Mouse (Mus musculus) right cerebral cortex, postnatal 10 days (tissue): Measurements from ENCODE around the gene Bcl11a.

Experiments
- DNase-seq, 2 experiments: peaks; one replicate each; pipeline ENCODE4 v3.0.0; 2021; ENCODE audit warnings: low spot score in 2 of 2

Gene Bcl11a

DNA sequence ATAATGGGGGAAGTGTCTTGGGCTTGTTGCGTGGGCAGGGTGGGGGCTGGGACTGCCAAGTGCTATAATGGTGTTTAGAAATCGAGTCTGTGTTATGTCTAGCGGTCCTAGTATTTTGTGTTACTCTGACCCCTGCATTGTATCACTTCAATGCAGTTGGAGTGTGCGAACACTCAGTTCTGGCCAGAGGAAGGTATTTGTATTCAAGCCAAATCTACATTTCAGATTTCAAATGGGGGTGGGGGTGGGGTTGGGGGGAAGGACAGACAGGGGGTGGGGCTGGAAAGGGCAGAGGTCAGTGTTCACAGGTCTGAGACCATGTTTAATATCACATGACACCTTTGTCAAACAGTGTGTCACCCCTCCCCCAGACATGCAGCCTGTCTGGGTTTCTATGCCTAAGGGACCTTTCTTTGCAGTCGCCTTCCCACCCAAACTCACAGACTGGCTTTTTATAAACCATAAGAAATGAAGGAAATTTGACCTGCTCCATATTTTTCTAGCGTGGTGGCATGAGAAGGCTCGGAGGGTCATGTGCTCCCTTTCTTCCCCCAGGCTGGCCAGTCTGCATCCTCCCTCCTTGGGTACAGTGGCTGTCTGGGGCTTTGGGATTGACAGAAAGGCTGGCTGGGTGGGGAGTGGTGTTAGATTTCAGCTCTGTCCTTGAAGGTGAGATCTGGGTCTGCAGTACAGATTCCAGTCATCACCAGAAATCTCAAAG is 124.9 kb downstream of the Bcl11a start:
- no peak for DNase-seq

DNA sequence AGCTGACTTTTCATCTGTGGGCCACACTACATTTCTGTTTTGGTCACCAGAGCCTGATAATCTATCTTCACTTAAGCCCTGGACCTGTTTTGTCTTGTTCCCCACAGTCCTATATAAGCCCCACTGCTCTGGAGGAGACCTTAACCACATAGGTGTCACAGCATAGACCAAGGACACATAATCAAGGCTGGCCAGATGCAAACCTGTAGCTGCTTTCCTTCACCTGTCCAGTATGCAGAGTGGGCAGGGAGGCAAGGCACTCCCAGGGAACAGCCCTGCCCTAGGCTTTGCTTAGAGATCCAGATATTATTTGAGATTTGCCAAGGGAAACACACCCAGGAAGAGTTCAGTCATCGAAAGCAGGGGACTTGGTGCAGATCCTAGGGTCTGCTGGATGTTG is 125.6 kb downstream of the Bcl11a start:
- DNase-seq: no peak

DNA sequence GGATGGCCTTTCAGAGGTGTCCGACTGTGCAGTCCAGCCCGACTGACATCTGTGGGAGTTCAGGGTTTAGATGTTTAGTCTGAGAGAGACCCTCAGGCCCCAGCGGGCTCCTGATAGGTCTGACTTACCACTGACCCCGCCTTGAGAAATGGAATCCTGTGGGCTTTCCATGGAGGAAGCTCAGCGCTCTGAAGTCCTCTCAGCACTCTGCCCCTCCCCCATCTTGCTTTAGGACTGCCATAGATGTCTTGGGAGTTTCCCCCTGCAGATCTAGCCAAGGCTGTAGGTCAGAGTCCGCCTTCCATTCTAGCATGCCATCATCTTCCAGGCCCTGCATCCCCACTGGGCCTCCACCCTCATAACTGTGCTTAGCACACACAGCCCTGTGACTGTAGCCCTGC is 131.1 kb downstream of the Bcl11a start:
- DNase-seq: no peak

DNA sequence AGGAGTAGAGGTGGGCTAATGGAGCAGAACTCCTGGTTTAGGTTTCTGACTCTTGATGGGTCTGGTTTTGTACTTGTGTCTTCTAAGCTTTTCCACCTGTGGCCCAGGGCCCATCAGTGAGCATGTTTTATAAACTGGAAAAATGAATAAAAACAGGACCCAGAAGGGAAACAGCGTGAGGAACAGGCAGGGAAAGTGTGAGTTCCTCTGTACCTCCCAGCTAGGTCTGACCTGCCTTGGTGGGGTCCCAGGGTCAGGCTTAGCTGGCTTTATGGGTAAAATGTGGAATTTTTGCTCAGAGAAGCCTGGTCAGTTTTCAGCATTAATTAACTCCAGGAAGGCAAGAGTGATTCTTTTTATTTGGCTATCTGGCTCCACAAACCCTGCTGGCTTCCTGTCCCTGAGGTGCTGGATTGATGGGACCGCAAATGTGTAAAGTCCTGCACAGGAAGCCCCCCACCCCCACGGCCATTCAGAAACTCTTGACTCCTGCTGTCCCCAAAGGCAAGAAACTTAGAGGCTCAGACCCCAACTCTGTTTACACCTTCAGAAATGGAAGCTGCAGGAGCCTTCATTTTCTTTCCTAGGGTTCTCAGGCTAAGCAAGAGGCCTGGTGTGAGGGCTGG is 136.8 kb downstream of the Bcl11a start:
- no peak for DNase-seq

DNA sequence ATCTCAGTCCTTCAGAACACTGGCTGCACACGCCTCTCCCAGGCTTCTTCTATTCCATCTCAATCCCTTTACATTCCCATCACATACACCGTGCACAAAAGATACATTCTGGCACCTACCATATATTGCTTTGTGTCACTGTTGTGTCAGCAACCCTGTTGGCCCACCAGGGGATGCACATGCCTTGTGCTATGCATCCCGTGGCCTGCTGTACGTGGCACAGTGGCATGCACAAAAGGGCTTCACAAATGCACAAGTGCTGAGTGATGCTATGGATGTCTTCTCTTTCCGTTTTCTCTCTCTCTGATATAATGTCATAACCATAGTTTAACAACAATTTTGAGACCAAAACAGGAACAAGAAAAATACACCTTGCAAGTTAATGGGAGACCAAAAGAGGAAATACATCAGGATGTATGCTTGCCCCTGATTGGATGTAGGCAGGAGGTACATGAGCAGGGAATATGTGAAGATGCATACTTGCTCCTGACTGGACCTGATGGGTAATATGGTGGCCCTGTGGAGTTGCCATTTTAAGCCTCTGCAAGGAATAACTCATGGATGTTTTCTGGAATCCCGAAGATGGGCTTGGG is 140.0 kb downstream of the Bcl11a start:
- no peak for DNase-seq

DNA sequence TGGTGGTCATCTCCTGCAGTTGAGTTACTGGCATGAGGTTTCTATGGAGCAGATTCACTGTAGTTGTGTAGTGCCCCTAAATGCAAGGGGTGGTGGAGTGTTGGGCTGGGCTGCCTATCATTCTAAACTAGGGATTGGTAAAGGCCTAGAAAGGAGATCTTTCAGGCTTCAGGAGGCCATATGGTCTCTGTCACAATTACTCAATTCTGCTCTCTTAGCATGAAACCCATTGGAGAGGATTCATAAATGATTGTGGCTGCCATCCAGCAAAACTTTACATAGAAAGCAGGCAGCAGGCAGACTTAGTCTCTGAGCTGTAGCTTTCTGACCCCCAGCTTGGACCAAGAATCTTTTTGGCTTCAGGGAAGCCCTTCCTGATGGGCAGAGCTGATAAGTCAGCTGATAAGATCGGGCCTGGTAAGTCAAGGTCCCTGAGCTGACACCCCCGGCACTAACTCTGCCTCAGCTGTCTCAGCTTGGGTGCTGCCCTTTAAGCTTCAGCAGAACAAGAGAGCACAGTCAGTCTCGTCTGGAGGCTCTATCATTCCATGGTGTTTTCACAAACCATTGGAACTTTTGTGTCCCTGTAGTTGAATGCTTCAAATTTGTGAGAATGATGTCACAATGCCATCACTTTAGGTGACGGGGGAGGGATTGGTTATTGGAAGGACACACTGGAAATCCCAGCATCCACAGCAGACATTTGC is 143.9 kb downstream of the Bcl11a start:
- DNase-seq: no peak
